Mouse (Mus musculus): ENCODE measurements at regions not wholly inside any gene's neighbourhood (a gene's known extent, or its start where the extent isn't known, plus 50 kb on each side); places are given as distances from the start of the nearest gene placed in this dataset.
A peak's percentile ranks its signal among the peaks of the same experiment; 100 is the strongest.

DNA sequence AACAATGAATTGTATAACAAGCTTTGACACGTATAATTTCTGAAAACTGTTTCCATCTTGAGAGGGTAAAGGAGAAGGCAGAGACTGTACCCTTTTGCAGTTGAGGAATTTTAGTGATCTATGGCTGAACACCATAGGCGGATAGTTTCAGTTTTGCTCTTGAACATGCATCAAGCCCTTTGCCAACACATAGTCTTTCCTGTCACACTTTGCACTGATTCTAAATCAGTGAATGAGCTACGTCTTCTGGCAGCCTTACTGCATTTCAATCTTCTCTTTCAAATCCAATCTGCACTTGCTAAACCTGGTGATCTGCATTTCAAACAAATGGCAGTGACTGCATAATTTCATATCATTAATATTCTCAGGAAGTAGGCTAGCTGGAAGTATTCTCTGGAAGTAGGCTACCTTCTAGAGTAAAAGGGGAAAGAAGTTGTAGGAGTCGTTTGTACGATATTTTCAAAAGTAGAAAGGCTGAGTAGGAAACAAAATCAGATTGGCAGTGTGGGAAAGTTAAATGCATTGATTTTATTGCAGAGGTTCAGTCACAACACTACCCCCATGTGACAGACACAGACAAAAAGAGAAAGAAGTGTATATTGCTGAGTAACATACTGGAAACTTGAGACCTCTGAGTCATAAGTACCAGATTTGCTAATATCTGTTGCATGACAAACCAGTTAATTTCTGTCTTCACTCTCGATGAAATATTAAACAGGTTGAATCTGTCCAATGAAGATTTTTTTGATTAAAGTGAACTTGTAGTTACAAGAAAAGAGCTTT lies 983.3 kb upstream of the Nr2f1 start:
- H3K36me3 ChIP-seq (ENCODE audit: insufficient read depth, low read length), result no peaks in the 10 kb centered on the region
- WGBS, result 81% methylated on average over 6 of the region's 6 CpGs
- DNase-seq (ENCODE audit: low spot score) (no peak), ATAC-seq (replicated peaks; ENCODE audit: low FRiP score, low read depth) (no peak)
- no peak overlapping the region for H3K4me2 ChIP-seq (ENCODE audit: low read length)
- no peaks in the 10 kb centered on the region for H3K27me3 ChIP-seq (ENCODE audit: insufficient read depth, low read length)
- H3K27ac ChIP-seq, result no peak overlapping the region
- no peaks in the 10 kb centered on the region for H3K4me1 ChIP-seq (replicated peaks; ENCODE audit: insufficient read depth, low read length)
- H3K9ac ChIP-seq (ENCODE audit: low read depth, low read length), result no peak overlapping the region
- H3K4me3 ChIP-seq (replicated peaks; ENCODE audit: low read depth, low read length), result no peak overlapping the region
- H3K9me3 ChIP-seq (replicated peaks; ENCODE audit: low read length), result no peaks in the 10 kb centered on the region
- TF ChIP-seq CTCF (IDR thresholded peaks at IDR 0.05; ENCODE audit: low read depth), result no peak

DNA sequence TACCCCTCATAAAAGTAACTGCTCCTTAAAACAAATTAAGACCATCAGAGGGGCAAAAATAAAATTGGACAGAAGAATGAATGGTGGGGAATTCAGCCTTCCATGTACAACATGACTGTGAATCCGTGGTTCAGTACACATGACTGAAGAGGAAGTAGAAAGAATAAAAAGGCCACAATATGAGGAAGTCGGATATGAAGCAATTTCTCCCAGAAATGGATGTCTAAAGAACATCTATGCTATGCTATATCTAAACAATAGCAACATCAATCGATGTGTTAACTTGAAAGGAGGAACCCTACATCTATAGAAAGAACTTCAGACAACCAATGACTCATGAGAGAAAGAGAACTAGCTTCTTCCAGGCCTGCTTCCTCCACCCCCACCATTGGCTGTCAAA lies 959.2 kb upstream of the Nr2f1 start:
- TF ChIP-seq CTCF (IDR thresholded peaks at IDR 0.05; ENCODE audit: low read depth), result no peak
- H3K27ac ChIP-seq, result no peak overlapping the region
- H3K27me3 ChIP-seq (ENCODE audit: insufficient read depth, low read length), result no peaks in the 10 kb centered on the region
- WGBS, result 67% methylated on average over 3 of the region's 3 CpGs
- H3K36me3 ChIP-seq (ENCODE audit: insufficient read depth, low read length), result no peaks in the 10 kb centered on the region
- ATAC-seq (replicated peaks; ENCODE audit: low FRiP score, low read depth) (no peak), DNase-seq (ENCODE audit: low spot score) (no peak)
- H3K4me1 ChIP-seq (replicated peaks; ENCODE audit: insufficient read depth, low read length), result no peaks in the 10 kb centered on the region
- H3K9me3 ChIP-seq (replicated peaks; ENCODE audit: low read length), result no peaks in the 10 kb centered on the region
- H3K4me2 ChIP-seq (ENCODE audit: low read length), result no peak overlapping the region
- no peak overlapping the region for H3K4me3 ChIP-seq (replicated peaks; ENCODE audit: low read depth, low read length)
- H3K9ac ChIP-seq (ENCODE audit: low read depth, low read length), result no peak overlapping the region

DNA sequence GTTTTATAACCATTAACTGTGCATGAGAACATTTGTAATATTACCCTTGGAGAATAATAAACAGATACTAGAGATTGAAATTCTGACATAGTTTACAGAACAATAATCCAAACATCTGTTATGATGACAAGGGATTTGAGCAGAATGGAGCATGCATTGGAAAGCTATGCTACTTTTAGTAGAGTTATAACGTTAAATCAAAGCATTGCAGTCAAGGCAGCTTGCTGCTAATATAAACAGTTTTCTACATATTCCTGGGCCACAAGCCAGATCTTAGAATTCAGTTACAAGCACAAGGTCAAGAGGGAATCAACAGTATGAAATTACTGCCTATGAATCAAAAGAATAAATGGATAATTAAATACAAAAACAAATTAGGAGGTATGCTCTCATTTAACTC lies 943.3 kb upstream of the Nr2f1 start:
- TF ChIP-seq CTCF (IDR thresholded peaks at IDR 0.05; ENCODE audit: low read depth), result no peak
- ATAC-seq (replicated peaks; ENCODE audit: low FRiP score, low read depth) (no peak), DNase-seq (ENCODE audit: low spot score) (peak; percentile 72)
- Histone ChIP-seq H3K9me3 (replicated peaks; ENCODE audit: low read length) (no peaks in the 10 kb centered on the region), H3K27me3 (ENCODE audit: insufficient read depth, low read length) (no peaks in the 10 kb centered on the region), H3K36me3 (ENCODE audit: insufficient read depth, low read length) (no peaks in the 10 kb centered on the region), H3K4me2 (ENCODE audit: low read length) (no peak overlapping the region), H3K9ac (ENCODE audit: low read depth, low read length) (no peak overlapping the region), H3K4me1 (replicated peaks; ENCODE audit: insufficient read depth, low read length) (no peaks in the 10 kb centered on the region), H3K4me3 (replicated peaks; ENCODE audit: low read depth, low read length) (no peak overlapping the region), H3K27ac (no peak overlapping the region)
- WGBS, result 41% methylated on average over 1 of the region's 1 CpGs

DNA sequence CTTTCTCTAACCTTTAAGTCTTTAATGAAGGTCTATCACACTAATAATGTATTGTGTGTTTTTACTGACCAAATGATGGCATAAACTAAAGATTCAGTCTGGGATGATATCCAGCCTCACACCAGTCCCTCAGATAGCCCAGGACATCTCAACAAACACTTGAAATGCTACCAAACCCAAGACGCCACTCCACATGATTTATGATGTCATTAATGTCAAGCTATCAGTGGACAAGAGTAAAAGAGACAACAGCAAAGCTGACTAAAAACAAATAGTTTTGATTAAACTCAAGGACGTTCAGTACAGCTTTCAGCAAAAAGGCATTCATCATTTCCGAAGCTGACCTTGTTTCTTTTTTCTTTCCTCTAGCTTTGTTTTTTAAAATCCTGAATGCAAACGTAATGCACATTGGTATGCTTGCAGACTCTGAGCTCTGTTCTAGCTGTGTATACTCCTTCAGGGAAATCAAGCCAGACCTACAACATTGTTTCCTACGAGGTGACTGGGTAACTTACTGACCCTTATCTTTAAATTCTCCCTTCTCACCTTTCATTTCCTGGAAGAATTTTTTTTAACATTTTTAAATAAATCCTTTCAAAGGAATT lies 941.9 kb upstream of the Nr2f1 start:
- DNase-seq (ENCODE audit: low spot score) (peak; percentile 51), ATAC-seq (replicated peaks; ENCODE audit: low FRiP score, low read depth) (no peak)
- 17% methylated on average over 5 of the region's 5 CpGs for WGBS
- H3K4me2 ChIP-seq (ENCODE audit: low read length), result no peak overlapping the region
- no peaks in the 10 kb centered on the region for H3K9me3 ChIP-seq (replicated peaks; ENCODE audit: low read length)
- H3K4me3 ChIP-seq (replicated peaks; ENCODE audit: low read depth, low read length), result no peak overlapping the region
- no peaks in the 10 kb centered on the region for H3K36me3 ChIP-seq (ENCODE audit: insufficient read depth, low read length)
- H3K4me1 ChIP-seq (replicated peaks; ENCODE audit: insufficient read depth, low read length), result no peaks in the 10 kb centered on the region
- H3K27me3 ChIP-seq (ENCODE audit: insufficient read depth, low read length), result no peaks in the 10 kb centered on the region
- H3K9ac ChIP-seq (ENCODE audit: low read depth, low read length), result no peak overlapping the region
- no peak overlapping the region for H3K27ac ChIP-seq
- TF ChIP-seq CTCF (IDR thresholded peaks at IDR 0.05; ENCODE audit: low read depth), result no peak

DNA sequence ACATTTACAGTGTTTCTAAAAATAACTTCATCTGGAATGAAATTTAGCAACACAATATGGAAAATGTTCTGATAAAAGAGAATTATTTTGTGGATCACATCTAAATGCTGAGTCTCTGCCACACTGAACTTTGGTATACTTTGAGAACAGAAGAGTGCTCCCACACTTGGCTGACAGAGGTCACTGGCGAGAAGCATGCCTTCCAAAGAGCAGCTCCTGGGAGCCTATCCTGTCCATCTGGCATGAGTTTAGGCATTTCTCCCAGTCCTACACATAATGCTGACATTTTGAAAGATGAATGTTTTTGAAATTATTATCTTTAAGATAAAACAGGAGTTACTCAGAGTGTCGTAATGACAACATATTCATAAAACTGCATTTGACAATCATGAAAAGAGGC lies 939.2 kb upstream of the Nr2f1 start:
- H3K4me3 ChIP-seq (replicated peaks; ENCODE audit: low read depth, low read length), result no peak overlapping the region
- no peak overlapping the region for H3K27ac ChIP-seq
- DNase-seq (ENCODE audit: low spot score), result peak; percentile 62
- no peak for ATAC-seq (replicated peaks; ENCODE audit: low FRiP score, low read depth)
- H3K9ac ChIP-seq (ENCODE audit: low read depth, low read length), result no peak overlapping the region
- H3K36me3 ChIP-seq (ENCODE audit: insufficient read depth, low read length), result no peaks in the 10 kb centered on the region
- H3K4me2 ChIP-seq (ENCODE audit: low read length), result no peak overlapping the region
- H3K27me3 ChIP-seq (ENCODE audit: insufficient read depth, low read length), result no peaks in the 10 kb centered on the region
- no peaks in the 10 kb centered on the region for H3K9me3 ChIP-seq (replicated peaks; ENCODE audit: low read length)
- H3K4me1 ChIP-seq (replicated peaks; ENCODE audit: insufficient read depth, low read length), result no peaks in the 10 kb centered on the region
- WGBS, result 62% methylated on average over 2 of the region's 2 CpGs
- TF ChIP-seq CTCF (IDR thresholded peaks at IDR 0.05; ENCODE audit: low read depth), result no peak

DNA sequence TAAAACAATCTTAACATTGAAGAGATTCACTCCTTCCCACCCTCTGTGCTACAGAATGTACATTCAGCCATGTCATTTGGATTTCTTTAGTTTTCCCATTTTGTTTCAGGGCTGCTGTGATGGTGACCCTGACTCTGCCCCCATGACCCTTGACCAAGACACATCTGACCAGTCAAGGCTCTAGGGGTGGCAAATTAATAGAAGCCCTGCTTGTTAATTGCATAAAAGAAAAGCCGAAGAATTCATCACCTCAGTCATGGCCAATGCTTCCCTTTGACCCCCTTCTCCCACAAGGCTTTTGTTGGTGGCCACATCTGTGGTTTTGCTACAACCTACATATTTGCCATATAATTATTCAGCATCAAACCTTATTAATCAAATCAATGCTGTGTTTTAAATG lies 937.2 kb upstream of the Nr2f1 start:
- DNase-seq (ENCODE audit: low spot score), result no peak
- WGBS, result 78% methylated on average over 1 of the region's 1 CpGs
- H3K27ac ChIP-seq, result no peak overlapping the region

More for the DNA sequence above, 937.2 kb upstream of the Nr2f1 start:
- Histone ChIP-seq H3K9me3 (replicated peaks; ENCODE audit: low read length) (no peaks in the 10 kb centered on the region), H3K4me3 (replicated peaks; ENCODE audit: low read depth, low read length) (no peak overlapping the region), H3K36me3 (ENCODE audit: insufficient read depth, low read length) (no peaks in the 10 kb centered on the region), H3K9ac (ENCODE audit: low read depth, low read length) (no peak overlapping the region), H3K27me3 (ENCODE audit: insufficient read depth, low read length) (no peaks in the 10 kb centered on the region), H3K4me1 (replicated peaks; ENCODE audit: insufficient read depth, low read length) (no peaks in the 10 kb centered on the region), H3K4me2 (ENCODE audit: low read length) (no peak overlapping the region)
- TF ChIP-seq CTCF (IDR thresholded peaks at IDR 0.05; ENCODE audit: low read depth), result no peak
- ATAC-seq (replicated peaks; ENCODE audit: low FRiP score, low read depth), result no peak

All from kidney, postnatal 0 days (tissue).